Mouse (Mus musculus): Measurements from ENCODE around the gene Gramd1c.

Gene Gramd1c

GRCm38 (mm10) chr16:44018986-44019548, 44.1 kb downstream of the Gramd1c start:
- DNase-seq (ENCODE audit: extremely low spot score, low read depth, low spot score) = no peak

- no peak for DNase-seq (ENCODE audit: extremely low spot score, low read depth, low spot score)
Observed at GRCm38 (mm10) chr16:44018372-44018771, 44.8 kb downstream of the Gramd1c start.

GRCm38 (mm10) chr16:44017707-44018106, 45.4 kb downstream of the Gramd1c start:
- no peak for DNase-seq (ENCODE audit: extremely low spot score, low read depth, low spot score)

- DNase-seq (ENCODE audit: extremely low spot score, low read depth, low spot score) = no peak
Observed at GRCm38 (mm10) chr16:44016164-44016563, 47.0 kb downstream of the Gramd1c start.

GRCm38 (mm10) chr16:44015416-44016158, 47.6 kb downstream of the Gramd1c start:
- DNase-seq (ENCODE audit: extremely low spot score, low read depth, low spot score) = no peak

GRCm38 (mm10) chr16:44011010-44011409, 52.1 kb downstream of the Gramd1c start:
- DNase-seq (ENCODE audit: extremely low spot score, low read depth, low spot score) = no peak

GRCm38 (mm10) chr16:44002086-44002485, 61.1 kb downstream of the Gramd1c start:
- no peak for DNase-seq (ENCODE audit: extremely low spot score, low read depth, low spot score)

- no peak for DNase-seq (ENCODE audit: extremely low spot score, low read depth, low spot score)
Observed at GRCm38 (mm10) chr16:43999541-43999940, 63.6 kb downstream of the Gramd1c start.

- DNase-seq (ENCODE audit: extremely low spot score, low read depth, low spot score) = no peak
Observed at GRCm38 (mm10) chr16:43999111-43999510, 64.0 kb downstream of the Gramd1c start.

GRCm38 (mm10) chr16:43994623-43995022, 68.5 kb downstream of the Gramd1c start:
- DNase-seq (ENCODE audit: extremely low spot score, low read depth, low spot score) = no peak

GRCm38 (mm10) chr16:43986299-43986698, 76.8 kb downstream of the Gramd1c start:
- no peak for DNase-seq (ENCODE audit: extremely low spot score, low read depth, low spot score)

- no peak for DNase-seq (ENCODE audit: extremely low spot score, low read depth, low spot score)
Observed at GRCm38 (mm10) chr16:43980110-43980609, 83.0 kb downstream of the Gramd1c start.

GRCm38 (mm10) chr16:43979328-43980109, 83.6 kb downstream of the Gramd1c start, which contains the start of gene Zdhhc23:
TSS of gene Zdhhc23 (minus strand) at chr16:43979791.
- no peak for DNase-seq (ENCODE audit: extremely low spot score, low read depth, low spot score)

GRCm38 (mm10) chr16:43979010-43979327, 84.2 kb downstream of the Gramd1c start:
- no peak for DNase-seq (ENCODE audit: extremely low spot score, low read depth, low spot score)

- no peak for DNase-seq (ENCODE audit: extremely low spot score, low read depth, low spot score)
Observed at GRCm38 (mm10) chr16:43973606-43974220, 89.4 kb downstream of the Gramd1c start.

- no peak for DNase-seq (ENCODE audit: extremely low spot score, low read depth, low spot score)
Observed at GRCm38 (mm10) chr16:43973147-43973546, 90.0 kb downstream of the Gramd1c start.

GRCm38 (mm10) chr16:43972391-43972790, 90.8 kb downstream of the Gramd1c start:
- DNase-seq (ENCODE audit: extremely low spot score, low read depth, low spot score) = no peak

GRCm38 (mm10) chr16:43971741-43972140, 91.4 kb downstream of the Gramd1c start:
- DNase-seq (ENCODE audit: extremely low spot score, low read depth, low spot score) = no peak

- no peak for DNase-seq (ENCODE audit: extremely low spot score, low read depth, low spot score)
Observed at GRCm38 (mm10) chr16:43971189-43971588, 92.0 kb downstream of the Gramd1c start.

- no peak for DNase-seq (ENCODE audit: extremely low spot score, low read depth, low spot score)
Observed at GRCm38 (mm10) chr16:43970426-43970825, 92.7 kb downstream of the Gramd1c start.

- DNase-seq (ENCODE audit: extremely low spot score, low read depth, low spot score) = no peak
Observed at GRCm38 (mm10) chr16:43965781-43966389, 97.3 kb downstream of the Gramd1c start.
